Mouse (Mus musculus): ENCODE results near the gene Vav2. TPM values are rescaled to one million over a fixed set of nuclear protein-coding genes. Genes with fewer than 3 reads are reported as not detected.
A peak's percentile ranks its signal among the peaks of the same experiment; 100 is the strongest.

Vav2 gene
- polyA plus RNA-seq, 1 experiment from 2014 or later, result 13.9 TPM

DNA sequence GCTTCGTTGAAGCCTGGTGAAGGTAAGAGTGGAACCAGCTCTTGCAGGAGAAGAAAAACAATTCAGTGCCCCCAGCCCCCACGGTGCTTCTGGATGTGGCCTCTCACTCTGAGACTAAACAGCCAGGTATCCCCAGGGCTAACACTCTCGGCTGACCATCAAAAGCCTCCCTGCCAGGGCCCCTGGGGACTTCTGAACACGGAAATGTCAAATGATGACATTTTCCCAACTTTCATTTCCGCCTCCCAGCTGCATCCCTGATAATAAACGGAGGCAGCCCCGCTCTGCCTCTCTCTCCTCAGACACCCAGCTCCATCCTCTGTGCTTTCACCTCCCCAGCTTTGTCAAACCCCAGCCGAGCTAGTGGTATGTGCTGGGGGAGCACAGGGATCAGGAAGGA lies 87.8 kb downstream of the Vav2 start:
- ATAC-seq (replicated peaks), result no peak
- H3K4me2 ChIP-seq, result no peak overlapping the region
- H3K4me3 ChIP-seq, result no peak overlapping the region
- H3K4me1 ChIP-seq, result peaks cover 49% of the 10 kb centered on the region
- no peak overlapping the region for H3K9ac ChIP-seq
- 53% methylated on average over 8 of the region's 8 CpGs for WGBS
- no peaks in the 10 kb centered on the region for H3K27me3 ChIP-seq (replicated peaks)
- no peaks in the 10 kb centered on the region for H3K9me3 ChIP-seq
- H3K36me3 ChIP-seq (replicated peaks), result no peaks in the 10 kb centered on the region
- H3K27ac ChIP-seq, result 0 out of 2 replicates have a peak overlapping the region, but pooled peaks have one; percentile 22

DNA sequence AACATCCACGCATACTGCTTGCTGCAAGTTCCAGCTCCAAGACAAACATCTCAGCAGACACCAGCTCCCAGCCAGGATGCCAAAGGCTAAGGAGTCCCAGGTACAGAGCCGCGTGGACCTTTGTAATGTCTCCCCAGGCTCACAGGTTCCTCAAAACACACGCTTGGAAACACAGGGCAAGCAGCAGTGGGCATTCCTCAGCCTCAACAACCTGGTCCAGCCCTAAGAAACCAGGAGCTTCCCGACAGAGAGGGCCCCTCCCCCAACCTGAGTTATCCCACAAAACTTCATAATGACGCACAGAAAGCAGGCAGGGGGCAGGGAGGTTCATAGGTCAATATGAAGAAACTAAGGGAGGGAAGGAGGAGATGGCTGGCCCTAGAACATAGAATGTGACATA lies 89.6 kb downstream of the Vav2 start:
- H3K36me3 ChIP-seq (replicated peaks), result no peaks in the 10 kb centered on the region
- ATAC-seq (replicated peaks), result no peak
- H3K27ac ChIP-seq, result no peak overlapping the region
- H3K27me3 ChIP-seq (replicated peaks), result no peaks in the 10 kb centered on the region
- no peak overlapping the region for H3K4me3 ChIP-seq
- H3K9me3 ChIP-seq, result no peaks in the 10 kb centered on the region
- H3K4me2 ChIP-seq, result no peak overlapping the region
- WGBS, result 69% methylated on average over 6 of the region's 6 CpGs
- no peak overlapping the region for H3K9ac ChIP-seq
- peaks cover 35% of the 10 kb centered on the region for H3K4me1 ChIP-seq

DNA sequence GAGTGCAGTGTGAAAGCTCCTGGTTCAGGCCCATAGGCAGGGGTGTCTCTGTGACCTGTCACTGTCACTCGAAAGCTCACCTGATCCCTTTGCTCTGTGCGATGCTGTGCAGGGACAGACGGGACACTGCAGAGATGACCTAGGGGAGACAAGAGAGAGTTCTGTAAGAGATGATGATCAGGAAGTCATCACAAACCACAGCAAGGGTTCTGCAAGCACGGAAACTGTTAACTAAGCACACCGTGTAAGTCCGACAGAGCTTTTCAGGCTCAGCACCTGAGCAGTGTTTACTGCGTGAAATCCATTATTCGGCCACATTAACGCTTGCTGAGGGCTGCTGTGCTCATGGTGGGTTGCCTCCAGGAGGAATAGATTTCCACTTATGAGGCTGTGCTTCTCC lies 90.2 kb downstream of the Vav2 start:
- H3K27me3 ChIP-seq (replicated peaks), result no peaks in the 10 kb centered on the region
- peak overlapping the region; percentile 39; the same call in 1 of the 2 replicates for H3K27ac ChIP-seq
- H3K9me3 ChIP-seq, result no peaks in the 10 kb centered on the region
- 51% methylated on average over 9 of the region's 9 CpGs for WGBS
- no peak overlapping the region for H3K4me3 ChIP-seq
- no peak; the same call in 1 of the 2 replicates for ATAC-seq (replicated peaks)
- H3K9ac ChIP-seq, result no peak overlapping the region
- no peaks in the 10 kb centered on the region for H3K36me3 ChIP-seq (replicated peaks)
- no peak overlapping the region for H3K4me2 ChIP-seq
- peaks cover 35% of the 10 kb centered on the region for H3K4me1 ChIP-seq

DNA sequence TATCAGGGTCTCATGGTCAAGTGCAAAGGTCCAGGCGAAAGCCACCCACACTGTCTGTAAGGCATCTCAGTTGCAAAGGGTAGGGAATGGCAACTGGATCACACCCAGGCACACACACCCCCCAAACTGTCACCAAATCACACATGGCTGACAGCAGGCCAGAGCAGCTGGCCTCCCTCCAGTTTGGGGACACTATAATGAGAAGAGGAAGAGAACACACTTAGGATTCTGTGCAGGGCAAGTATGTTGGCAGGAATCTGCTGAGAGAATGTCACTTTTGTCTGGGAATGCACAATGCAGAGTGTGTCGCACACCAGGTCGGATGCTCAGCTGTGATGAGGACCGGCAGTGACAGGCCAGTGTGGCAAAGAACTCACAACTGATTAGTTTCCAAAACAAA lies 92.0 kb downstream of the Vav2 start:
- Histone ChIP-seq H3K9me3 (no peaks in the 10 kb centered on the region), H3K27me3 (replicated peaks) (no peaks in the 10 kb centered on the region), H3K36me3 (replicated peaks) (no peaks in the 10 kb centered on the region), H3K27ac (no peak overlapping the region), H3K4me2 (no peak overlapping the region), H3K4me1 (peaks cover 47% of the 10 kb centered on the region), H3K4me3 (no peak overlapping the region), H3K9ac (no peak overlapping the region)
- ATAC-seq (replicated peaks), result no peak
- 64% methylated on average over 4 of the region's 4 CpGs for WGBS

DNA sequence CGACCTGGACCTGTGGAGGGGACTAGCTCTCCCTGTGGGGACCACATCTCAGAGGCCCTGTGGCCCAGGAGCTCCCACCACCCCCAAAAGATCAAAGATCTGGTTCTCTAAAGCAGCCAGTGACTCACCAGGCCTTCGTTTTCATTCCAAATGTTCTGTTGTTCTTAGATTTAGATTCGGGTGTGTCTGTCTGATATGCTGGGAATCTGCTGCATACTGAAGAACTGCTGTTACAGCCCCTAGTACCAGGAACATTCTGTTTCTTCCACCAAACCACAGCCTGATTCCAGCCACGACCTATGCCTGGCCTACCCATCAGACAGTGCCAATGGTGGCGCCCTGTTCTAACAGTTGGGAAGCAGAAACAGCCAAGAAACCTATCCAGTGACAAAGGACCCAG lies 95.3 kb downstream of the Vav2 start:
- ATAC-seq (replicated peaks), result no peak
- Histone ChIP-seq H3K4me2 (no peak overlapping the region), H3K27ac (0 out of 2 replicates have a peak overlapping the region, but pooled peaks have one; percentile 9), H3K27me3 (replicated peaks) (no peaks in the 10 kb centered on the region), H3K4me3 (no peak overlapping the region), H3K9me3 (no peaks in the 10 kb centered on the region), H3K36me3 (replicated peaks) (no peaks in the 10 kb centered on the region), H3K4me1 (peaks cover 24% of the 10 kb centered on the region), H3K9ac (no peak overlapping the region)
- 76% methylated on average over 5 of the region's 5 CpGs for WGBS

DNA sequence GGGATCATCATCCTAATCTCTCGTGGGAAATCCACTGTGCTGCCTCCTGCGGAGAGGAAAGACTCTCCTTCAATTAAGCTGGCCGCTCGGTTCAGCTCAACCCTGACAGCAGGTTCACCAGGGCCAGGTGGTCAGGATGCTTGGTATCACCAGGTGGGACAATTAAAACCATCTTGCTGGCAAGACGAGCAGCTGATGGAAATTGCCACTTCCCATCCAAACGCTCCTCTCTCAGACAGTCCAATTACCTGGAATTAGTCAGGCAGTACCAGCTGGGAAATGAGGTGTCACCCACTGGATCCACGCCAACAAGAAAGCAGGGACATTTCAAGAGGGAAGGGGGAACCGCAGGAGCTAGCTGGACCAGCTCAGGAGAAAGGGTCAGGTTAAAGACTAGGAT lies 96.4 kb downstream of the Vav2 start:
- no peak overlapping the region for H3K27ac ChIP-seq
- 44% methylated on average over 8 of the region's 8 CpGs for WGBS
- H3K9me3 ChIP-seq, result no peaks in the 10 kb centered on the region
- H3K4me2 ChIP-seq, result no peak overlapping the region
- H3K36me3 ChIP-seq (replicated peaks), result no peaks in the 10 kb centered on the region
- H3K27me3 ChIP-seq (replicated peaks), result no peaks in the 10 kb centered on the region
- H3K9ac ChIP-seq, result no peak overlapping the region
- ATAC-seq (replicated peaks), result 0 out of 2 replicates have a peak, but pooled peaks have one; percentile 34
- H3K4me1 ChIP-seq, result peaks cover 21% of the 10 kb centered on the region
- no peak overlapping the region for H3K4me3 ChIP-seq

DNA sequence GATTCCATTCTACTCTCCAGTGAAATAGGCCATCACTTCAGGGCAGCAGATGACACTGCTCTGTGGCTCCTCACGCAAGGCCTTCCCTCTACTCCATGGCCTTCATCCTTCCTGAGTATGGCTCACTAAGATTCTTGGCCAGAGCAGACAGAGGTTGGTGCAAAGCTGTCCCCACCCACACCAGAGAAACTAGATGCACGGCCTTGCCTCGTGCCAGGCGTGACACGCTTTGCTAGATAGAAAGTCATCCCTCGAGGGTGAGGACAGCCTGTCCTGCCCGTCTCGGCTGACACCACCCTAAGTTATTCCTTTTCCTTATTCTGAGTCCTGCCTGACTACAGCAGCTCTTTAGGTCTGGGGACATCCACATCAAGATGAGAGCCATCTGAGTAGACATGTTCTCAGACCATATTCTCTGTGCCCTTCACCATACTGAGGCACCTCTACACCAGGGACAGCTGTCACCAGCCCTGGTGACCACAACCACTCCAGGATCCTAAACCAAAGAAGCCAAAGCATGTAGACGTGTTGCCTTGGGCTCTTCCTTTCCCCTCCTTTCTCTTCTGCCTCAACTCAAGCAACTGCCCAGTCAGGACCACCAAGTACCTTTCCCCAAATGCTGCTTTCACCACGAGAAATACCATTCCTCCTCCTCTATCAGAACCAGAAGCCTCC lies 97.3 kb downstream of the Vav2 start:
- Histone ChIP-seq H3K36me3 (replicated peaks) (no peaks in the 10 kb centered on the region), H3K4me3 (no peak overlapping the region)
- WGBS, result 91% methylated on average over 10 of the region's 10 CpGs

DNA sequence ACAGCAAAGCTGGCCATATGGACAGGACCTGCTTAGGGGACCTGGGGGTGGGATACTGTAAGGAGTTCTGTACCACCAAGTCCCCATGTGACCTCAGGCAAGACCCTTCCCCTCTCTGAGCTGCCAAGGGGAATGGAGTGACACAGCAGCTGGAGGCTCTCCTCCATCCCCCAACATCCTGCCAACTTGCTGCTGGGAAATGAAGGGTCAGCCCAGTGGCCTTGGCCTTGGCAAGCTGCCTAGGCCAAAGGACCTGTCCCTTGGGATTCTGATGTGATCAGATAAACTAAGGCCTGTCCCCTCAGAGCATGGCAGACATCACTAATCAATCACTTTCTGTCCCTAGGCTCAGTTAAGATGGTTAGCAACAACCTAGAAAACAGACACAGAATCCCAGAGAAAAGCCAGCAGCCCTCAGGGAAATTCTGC lies 98.2 kb downstream of the Vav2 start:
- H3K9me3 ChIP-seq, result no peaks in the 10 kb centered on the region
- H3K4me2 ChIP-seq, result no peak overlapping the region
- no peak for ATAC-seq (replicated peaks)
- H3K4me3 ChIP-seq, result no peak overlapping the region
- H3K27me3 ChIP-seq (replicated peaks), result no peaks in the 10 kb centered on the region
- H3K27ac ChIP-seq, result no peak overlapping the region
- no peak overlapping the region for H3K9ac ChIP-seq
- H3K36me3 ChIP-seq (replicated peaks), result no peaks in the 10 kb centered on the region
- peaks cover 26% of the 10 kb centered on the region for H3K4me1 ChIP-seq

More for the DNA sequence above, 97.3 kb downstream of the Vav2 start:
- H3K9me3 ChIP-seq, result no peaks in the 10 kb centered on the region
- H3K9ac ChIP-seq, result no peak overlapping the region
- no peak overlapping the region for H3K27ac ChIP-seq
- no peaks in the 10 kb centered on the region for H3K27me3 ChIP-seq (replicated peaks)
- H3K4me2 ChIP-seq, result no peak overlapping the region
- ATAC-seq (replicated peaks), result no peak
- peaks cover 27% of the 10 kb centered on the region for H3K4me1 ChIP-seq

DNA sequence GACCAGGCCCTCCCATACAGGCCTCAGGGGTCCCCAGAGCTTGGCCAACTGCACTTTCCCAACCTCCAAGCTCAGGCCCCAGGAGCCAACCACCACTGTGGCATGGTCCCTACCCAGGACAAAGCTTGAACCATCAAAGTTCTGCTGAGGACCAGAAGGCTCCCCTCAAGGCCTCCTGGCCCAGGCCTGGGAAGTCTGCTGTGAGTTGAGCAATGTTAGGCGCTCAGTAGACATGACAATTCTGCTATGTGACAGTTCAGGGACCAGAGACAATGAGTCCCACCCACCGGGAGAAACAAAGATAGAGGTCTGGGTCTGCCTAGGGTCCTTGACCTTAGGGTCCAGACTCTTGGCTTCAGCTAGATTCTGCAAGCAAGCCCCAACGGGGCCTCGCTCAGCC lies 98.9 kb downstream of the Vav2 start:
- Histone ChIP-seq H3K4me2 (no peak overlapping the region), H3K9ac (no peak overlapping the region), H3K36me3 (replicated peaks) (no peaks in the 10 kb centered on the region), H3K27ac (no peak overlapping the region), H3K4me3 (no peak overlapping the region), H3K27me3 (replicated peaks) (no peaks in the 10 kb centered on the region), H3K4me1 (peaks cover 30% of the 10 kb centered on the region), H3K9me3 (no peaks in the 10 kb centered on the region)
- no peak for ATAC-seq (replicated peaks)
- WGBS, result 67% methylated on average over 4 of the region's 4 CpGs

DNA sequence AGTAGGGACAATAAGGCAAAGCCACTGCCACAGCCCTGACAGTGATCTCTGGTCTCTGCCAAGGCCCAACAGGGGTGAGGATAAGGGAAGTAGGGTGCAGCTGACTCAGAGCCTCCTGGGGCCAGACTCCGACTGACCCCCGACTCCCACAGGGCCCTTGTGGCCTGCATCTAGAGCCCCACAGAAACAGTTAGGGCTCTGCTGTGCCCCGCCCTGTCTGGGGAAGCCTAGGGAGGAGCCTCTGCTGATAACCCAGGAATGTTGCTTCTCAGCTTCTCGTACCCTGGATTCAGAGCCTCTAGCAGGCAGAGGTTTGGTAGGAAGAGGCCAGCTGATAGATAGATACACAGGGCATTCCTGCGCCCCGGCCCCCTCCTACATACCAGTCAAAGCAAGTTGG lies 99.8 kb downstream of the Vav2 start:
- Histone ChIP-seq H3K9me3 (no peaks in the 10 kb centered on the region), H3K36me3 (replicated peaks) (no peaks in the 10 kb centered on the region), H3K27ac (no peak overlapping the region), H3K9ac (no peak overlapping the region), H3K27me3 (replicated peaks) (no peaks in the 10 kb centered on the region), H3K4me1 (peaks cover 31% of the 10 kb centered on the region), H3K4me2 (no peak overlapping the region), H3K4me3 (no peak overlapping the region)
- WGBS, result 88% methylated on average over 6 of the region's 6 CpGs
- ATAC-seq (replicated peaks), result no peak

DNA sequence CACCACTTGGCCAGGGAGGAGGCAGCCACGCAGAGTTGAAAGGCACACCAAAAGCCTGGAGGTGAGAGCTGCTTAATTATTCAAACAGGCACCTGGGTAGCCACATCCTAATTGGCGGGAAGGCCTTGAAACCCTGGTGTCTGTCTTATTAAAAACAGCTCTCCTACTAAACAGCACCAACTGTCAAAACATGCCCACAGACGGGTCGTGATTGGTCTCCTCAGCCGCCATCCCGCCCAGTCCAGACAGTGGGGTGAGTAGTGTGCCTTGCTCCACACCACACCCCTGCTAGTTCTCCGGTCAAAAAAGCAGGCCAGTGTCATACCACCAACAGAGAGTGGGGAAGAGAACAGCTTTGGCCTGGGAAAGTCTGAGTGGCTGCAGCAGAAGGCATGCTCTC lies 100.5 kb downstream of the Vav2 start:
- Histone ChIP-seq H3K4me2 (no peak overlapping the region), H3K4me3 (no peak overlapping the region), H3K9me3 (no peaks in the 10 kb centered on the region), H3K36me3 (replicated peaks) (no peaks in the 10 kb centered on the region), H3K4me1 (peaks cover 39% of the 10 kb centered on the region), H3K27me3 (replicated peaks) (no peaks in the 10 kb centered on the region), H3K9ac (no peak overlapping the region), H3K27ac (no peak overlapping the region)
- ATAC-seq (replicated peaks), result no peak
- 56% methylated on average over 7 of the region's 7 CpGs for WGBS

DNA sequence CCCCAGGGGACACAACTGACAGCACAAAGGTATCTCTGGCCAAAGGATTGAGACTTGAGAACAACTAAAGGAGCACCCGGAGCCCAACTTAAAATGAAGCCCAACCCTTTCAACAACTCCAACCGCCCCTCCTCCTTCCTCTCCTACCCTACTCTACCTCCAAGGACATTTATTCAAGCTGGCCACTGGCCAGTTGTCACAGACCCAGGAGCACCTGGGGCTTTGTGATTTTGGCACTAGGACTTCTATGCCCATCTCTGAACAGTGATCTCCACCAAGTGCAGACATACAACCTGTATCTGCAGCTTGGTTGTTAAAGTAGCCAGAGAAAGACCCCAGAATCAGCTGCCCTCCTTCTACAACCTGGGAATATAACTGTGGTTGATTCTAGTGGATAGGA lies 102.1 kb downstream of the Vav2 start:
- H3K27ac ChIP-seq, result no peak overlapping the region
- H3K9me3 ChIP-seq, result no peaks in the 10 kb centered on the region
- H3K27me3 ChIP-seq (replicated peaks), result no peaks in the 10 kb centered on the region
- H3K9ac ChIP-seq, result no peak overlapping the region
- H3K4me1 ChIP-seq, result peaks cover 36% of the 10 kb centered on the region
- H3K36me3 ChIP-seq (replicated peaks), result no peaks in the 10 kb centered on the region
- H3K4me3 ChIP-seq, result no peak overlapping the region
- ATAC-seq (replicated peaks), result no peak
- H3K4me2 ChIP-seq, result no peak overlapping the region
- 13% methylated on average over 2 of the region's 2 CpGs for WGBS

DNA sequence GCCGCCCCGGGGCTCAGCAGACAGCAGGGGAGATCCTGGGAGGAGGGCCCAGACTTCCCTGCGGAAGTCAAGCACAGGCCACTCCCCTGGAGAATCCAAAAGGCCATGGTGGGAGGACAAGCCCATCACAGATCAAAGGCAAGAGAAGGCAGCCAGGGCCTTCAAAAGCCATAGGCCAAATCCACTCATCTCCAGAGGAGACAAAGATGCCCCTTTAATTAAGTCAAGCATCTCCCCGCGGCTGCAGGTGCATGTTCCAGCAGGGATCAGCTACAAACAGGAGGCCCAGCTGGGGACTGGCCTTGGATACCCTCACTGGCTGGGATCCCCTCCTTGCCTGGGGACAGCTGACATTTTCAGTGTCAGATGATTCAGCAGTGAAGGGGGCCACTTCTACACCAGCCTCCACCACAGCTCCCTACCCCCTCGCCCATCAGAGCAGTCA lies 105.4 kb downstream of the Vav2 start:
- Histone ChIP-seq H3K36me3 (replicated peaks) (no peaks in the 10 kb centered on the region), H3K4me2 (no peak overlapping the region), H3K4me3 (no peak overlapping the region), H3K9ac (no peak overlapping the region), H3K27ac (peak overlapping the region; percentile 50), H3K4me1 (peaks cover 33% of the 10 kb centered on the region), H3K27me3 (replicated peaks) (no peaks in the 10 kb centered on the region), H3K9me3 (no peaks in the 10 kb centered on the region)
- 8% methylated on average over 6 of the region's 6 CpGs for WGBS
- peak; percentile 54 for ATAC-seq (replicated peaks)

All from midbrain, embryonic 15.5 days (tissue).